Mouse (Mus musculus) C2C12 (cell line): ENCODE measurements around the gene Zswim3.
"Not testable (repeated sequence)": the region's sequence is repeated elsewhere in the genome, so short reads cannot be mapped to it uniquely, and the experiment has no call there.

Experiments used
- CTCF ChIP-seq: IDR thresholded peaks from one replicate; pipeline ENCODE4 v1.5.1; 2011; ENCODE audit not compliant: control insufficient read depth, insufficient read depth, insufficient read length
- MYOD1 ChIP-seq: IDR thresholded peaks from one replicate; pipeline ENCODE4 v1.6.1; 2011; ENCODE audit warnings: low read depth; ENCODE audit not compliant: control insufficient read depth, insufficient read length

DNA sequence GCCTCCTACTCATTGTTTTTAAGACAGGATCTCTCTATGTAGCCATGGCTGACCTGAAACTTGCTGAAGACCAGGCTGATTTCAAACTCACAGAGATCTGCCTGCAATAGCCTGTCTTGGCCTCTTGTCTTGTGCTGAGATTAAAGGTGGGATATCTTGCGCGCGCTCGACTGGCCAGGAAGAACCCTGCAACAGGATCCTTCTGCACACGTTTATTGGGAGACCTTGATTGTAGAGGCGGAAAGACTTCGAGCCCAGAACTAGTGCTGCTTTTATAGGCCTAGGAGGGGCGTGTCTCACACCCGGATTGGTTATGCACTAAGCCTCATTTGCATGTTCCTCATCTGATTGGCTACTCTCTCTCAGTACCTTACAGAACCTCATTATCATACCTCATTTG lies 58.5 kb downstream of the Zswim3 start:
- not testable (repeated sequence) for TF ChIP-seq CTCF, MYOD1
